Mouse (Mus musculus) CH12.LX (cell line): ENCODE results near the gene Eps15. TPM values are rescaled to one million over a fixed set of nuclear protein-coding genes. Genes with fewer than 3 reads are reported as not detected.

Experiments
- DNase-seq: peaks from one replicate; pipeline ENCODE4 v3.0.0-alpha.2; 2013; ENCODE audit errors: extremely low read depth
- H3K27ac ChIP-seq: 2 replicates; pipeline ENCODE4 v1.5.1; 2012; ENCODE audit warnings: low read depth, mild to moderate bottlenecking, control low read depth, moderate library complexity; ENCODE audit not compliant: insufficient read depth
- H3K27me3 ChIP-seq: replicated peaks from 2 replicates; pipeline ENCODE3; 2012; ENCODE audit warnings: inconsistent platforms
- H3K36me3 ChIP-seq, 2 experiments: replicated peaks in 1 of 2; 2 replicates each; pipeline versions ENCODE3 to v1.6.1; 2012; ENCODE audit warnings: inconsistent platforms in 1 of 2, low read length in 1 of 2, mild to moderate bottlenecking in 1 of 2, mixed read lengths in 1 of 2, moderate library complexity in 1 of 2; ENCODE audit not compliant: control insufficient read depth in 1 of 2, insufficient read depth in 1 of 2
- H3K4me1 ChIP-seq, 2 experiments: 2 replicates each; pipeline ENCODE4 v1.6.1; 2012; ENCODE audit warnings: inconsistent platforms in 1 of 2, moderate library complexity in 1 of 2; ENCODE audit not compliant: insufficient read depth in 2 of 2, control insufficient read depth in 1 of 2
- H3K4me2 ChIP-seq: 2 replicates; pipeline ENCODE4 v1.6.1; 2012; ENCODE audit warnings: low read depth, mild to moderate bottlenecking, control low read depth; ENCODE audit not compliant: poor library complexity, insufficient read depth, severe bottlenecking
- H3K4me3 ChIP-seq, 3 experiments: fragments of 150-350 bp in 1 of 3; sonication (generic) in 1 of 3; replicated peaks in 1 of 3; 2 replicates each; pipeline versions ENCODE3 to v1.5.1; 2011 to 2012; ENCODE audit warnings: low read depth in 2 of 3, low read length in 2 of 3, mild to moderate bottlenecking in 2 of 3, moderate library complexity in 2 of 3, control low read depth in 1 of 3, improper control_type of control experiment in 1 of 3, inconsistent platforms in 1 of 3, mixed read lengths in 1 of 3; ENCODE audit not compliant: poor library complexity in 1 of 3
- H3K79me2 ChIP-seq: replicated peaks from 2 replicates; pipeline ENCODE4 v1.6.1; 2012; ENCODE audit warnings: mild to moderate bottlenecking, moderate library complexity; ENCODE audit not compliant: control insufficient read depth, poor library complexity, insufficient read depth, severe bottlenecking; ENCODE audit errors: extremely low read depth
- H3K9ac ChIP-seq: 2 replicates; pipeline ENCODE4 v1.6.1; 2012; ENCODE audit warnings: low read depth, mild to moderate bottlenecking, control low read depth, moderate library complexity; ENCODE audit not compliant: insufficient read depth
- H3K9me3 ChIP-seq: replicated peaks from 2 replicates; pipeline ENCODE3; 2012; ENCODE audit warnings: low read length, inconsistent platforms, mixed read lengths
- BHLHE40 ChIP-seq: IDR thresholded peaks from 2 replicates; pipeline ENCODE4 v1.6.1; 2011; ENCODE audit warnings: mild to moderate bottlenecking, low read depth, low read length, improper control_type of control experiment
- CHD1 ChIP-seq: IDR thresholded peaks from 2 replicates; pipeline ENCODE4 v1.6.1; 2012; ENCODE audit warnings: low read depth, low read length, improper control_type of control experiment, inconsistent platforms
- CHD2 ChIP-seq: IDR thresholded peaks from 2 replicates; pipeline ENCODE4 v1.6.1; 2011; ENCODE audit warnings: low read length, improper control_type of control experiment
- CTCF ChIP-seq, 2 experiments: IDR thresholded peaks in 1 of 2; conservative IDR thresholded peaks in 1 of 2; 2 replicates each; pipeline ENCODE4 v1.5.1; 2011 to 2012; ENCODE audit warnings: low read depth in 2 of 2, low read length in 2 of 2, improper control_type of control experiment in 1 of 2, inconsistent platforms in 1 of 2, mild to moderate bottlenecking in 1 of 2, moderate library complexity in 1 of 2
- E2F4 ChIP-seq: IDR thresholded peaks from 2 replicates; pipeline ENCODE4 v1.6.1; 2011; ENCODE audit warnings: low read depth, low read length, improper control_type of control experiment; ENCODE audit not compliant: insufficient replicate concordance
- HCFC1 ChIP-seq: IDR thresholded peaks from 2 replicates; pipeline ENCODE4 v1.6.1; 2012; ENCODE audit warnings: low read depth, mild to moderate bottlenecking, inconsistent platforms, low read length, improper control_type of control experiment
- JUN ChIP-seq: IDR thresholded peaks from 2 replicates; pipeline ENCODE4 v1.6.1; 2011; ENCODE audit warnings: low read depth, mild to moderate bottlenecking, low read length, improper control_type of control experiment, moderate library complexity; ENCODE audit not compliant: insufficient read depth
- JUND ChIP-seq: conservative IDR thresholded peaks from 2 replicates; pipeline ENCODE4 v1.6.1; 2011; ENCODE audit warnings: low read depth, low read length, improper control_type of control experiment
- MAFK ChIP-seq: IDR thresholded peaks from 2 replicates; pipeline ENCODE4 v1.6.1; 2011; ENCODE audit warnings: low read length, improper control_type of control experiment; ENCODE audit not compliant: insufficient replicate concordance
- MEF2A ChIP-seq: IDR thresholded peaks from 2 replicates; pipeline ENCODE4 v1.6.1; 2014; ENCODE audit warnings: low read depth, mild to moderate bottlenecking, inconsistent platforms, low read length, improper control_type of control experiment, borderline replicate concordance
- MYC ChIP-seq: IDR thresholded peaks from 2 replicates; pipeline ENCODE4 v1.6.1; 2011; ENCODE audit warnings: low read depth, mild to moderate bottlenecking, improper control_type of control experiment, low read length
- NELFE ChIP-seq: IDR thresholded peaks from 2 replicates; pipeline ENCODE4 v1.6.1; 2011; ENCODE audit warnings: low read depth, low read length, improper control_type of control experiment
- POLR2AphosphoS2 ChIP-seq: IDR thresholded peaks from 2 replicates; pipeline ENCODE4 v1.6.1; 2011; ENCODE audit warnings: low read depth, low read length, improper control_type of control experiment
- RCOR1 ChIP-seq: conservative IDR thresholded peaks from 2 replicates; pipeline ENCODE4 v1.6.1; 2012; ENCODE audit warnings: low read depth, mild to moderate bottlenecking, inconsistent platforms, low read length, improper control_type of control experiment
- SIN3A ChIP-seq: IDR thresholded peaks from 2 replicates; pipeline ENCODE4 v1.6.1; 2012; ENCODE audit warnings: low read length, improper control_type of control experiment, inconsistent platforms
- SMC3 ChIP-seq: IDR thresholded peaks from 2 replicates; pipeline ENCODE4 v1.6.1; 2011; ENCODE audit warnings: low read depth, low read length, improper control_type of control experiment
- TBP ChIP-seq: conservative IDR thresholded peaks from 2 replicates; pipeline ENCODE4 v1.6.1; 2011; ENCODE audit warnings: low read depth, low read length, improper control_type of control experiment
- TCF12 ChIP-seq: IDR thresholded peaks from 2 replicates; pipeline ENCODE4 v1.6.1; 2014; ENCODE audit warnings: low read depth, mild to moderate bottlenecking, inconsistent platforms, low read length, improper control_type of control experiment
- UBTF ChIP-seq: IDR thresholded peaks from 2 replicates; pipeline ENCODE4 v1.6.1; 2012; ENCODE audit warnings: low read depth, mild to moderate bottlenecking, inconsistent platforms, low read length, improper control_type of control experiment, moderate library complexity
- USF2 ChIP-seq: conservative IDR thresholded peaks from 2 replicates; pipeline ENCODE4 v1.6.1; 2011; ENCODE audit warnings: low read depth, low read length, improper control_type of control experiment
- ZC3H11A ChIP-seq: IDR thresholded peaks from 2 replicates; pipeline ENCODE4 v1.6.1; 2012; ENCODE audit warnings: low read depth, mild to moderate bottlenecking, inconsistent platforms, low read length, improper control_type of control experiment
- ZMIZ1 ChIP-seq: IDR thresholded peaks from 2 replicates; pipeline ENCODE4 v1.6.1; 2012; ENCODE audit warnings: low read depth, mild to moderate bottlenecking, inconsistent platforms, low read length, improper control_type of control experiment
- dilution Hi-C: fragments of 300-500 bp; cut with MboI; formaldehyde crosslinking; loops from 2 replicates; pipeline ENCODE4 v1.14.3; 2020; ENCODE audit warnings: low sequenced_read_pairs; ENCODE audit not compliant: extremely low pct_unique_long_range_greater_than_20kb, extremely low pct_ligation_motif_present
- in situ Hi-C: fragments of 300-500 bp; cut with MboI; formaldehyde crosslinking; loops from 3 replicates; pipeline ENCODE4 v1.14.3; 2019; ENCODE audit warnings: low sequenced_read_pairs, low pct_ligation_motif_present, low pct_unique_long_range_greater_than_20kb, mixed read lengths
- polyA plus RNA-seq: library from polyadenylated mRNA; unstranded; fragments of >175 nt; gene quantifications from 2 replicates; pipeline ENCODE4 v1.2.1, GENCODE M21; 2012; ENCODE audit warnings: low read depth; ENCODE audit not compliant: insufficient read length
- total RNA-seq, 2 experiments: library from RNA; depleted of rRNA; stranded (reverse); fragments of 300-350 nt in 1 of 2; fragments of >200 nt in 1 of 2; gene quantifications; 2 replicates each; pipeline ENCODE4 v1.2.3; 2012 to 2014

Eps15 gene
- total and polyA plus RNA-seq, 3 experiments, result 23.4 to 60.4 (median 39.6) TPM

DNA sequence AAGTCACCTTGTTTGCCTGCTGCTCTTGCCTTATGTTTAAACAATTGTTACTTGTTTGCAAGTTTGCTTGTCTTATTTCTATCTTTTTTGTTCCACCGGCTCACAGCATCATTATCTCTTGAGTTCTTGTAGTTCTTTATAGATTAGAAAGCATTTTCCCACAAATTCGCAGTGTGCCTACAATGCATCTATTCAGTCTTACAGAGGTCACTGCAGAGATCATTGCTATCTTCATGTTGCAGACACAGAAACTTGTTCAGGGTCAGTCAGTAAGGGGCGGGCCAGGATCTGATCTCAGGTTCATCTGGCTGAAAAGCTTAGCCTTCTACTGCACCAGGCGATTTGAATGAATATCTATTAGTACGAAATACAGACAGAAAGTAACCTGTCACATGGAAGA lies 25.6 kb upstream of the Eps15 start:
- TF ChIP-seq CHD2 (no peak), E2F4 (no peak), HCFC1 (no peak), ZC3H11A (no peak), MYC (no peak), USF2 (no peak), CHD1 (no peak), SIN3A (no peak), POLR2AphosphoS2 (no peak), BHLHE40 (no peak), TCF12 (no peak), JUND (no peak), UBTF (no peak), NELFE (no peak), TBP (no peak), JUN (no peak), MAFK (no peak), ZMIZ1 (no peak), MEF2A (no peak), CTCF (conservative IDR thresholded peaks at IDR 0.05 in 1 of 2, IDR thresholded peaks at IDR 0.05 in 1 of 2; ENCODE audit: low read depth in 2 of 2, low read length in 2 of 2) (no peak)
- TF ChIP-seq, all 38 proteins: peak for 0
- Histone ChIP-seq H3K27ac (no peak overlapping the region), H3K9me3 (no peaks in the 10 kb centered on the region), H3K79me2 (no peaks in the 10 kb centered on the region), H3K4me3 (no peak overlapping the region), H3K36me3 (no peaks in the 10 kb centered on the region), H3K4me2 (no peak overlapping the region), H3K9ac (no peak overlapping the region), H3K27me3 (no peaks in the 10 kb centered on the region), H3K4me1 (peaks cover 0 to 12% of the 10 kb centered on the region in 2 experiments; a peak in 2 of 4 replicates)
- DNase-seq, result no peak
- dilution Hi-C loops (no loop called here), in situ Hi-C loops (no loop called here)

GRCm38 (mm10) chr4:109255321-109255720 lies 24.7 kb upstream of the Eps15 start:
- H3K27me3 ChIP-seq, result no peaks in the 10 kb centered on the region
- no peak overlapping the region for H3K4me3 ChIP-seq
- no peaks in the 10 kb centered on the region for H3K79me2 ChIP-seq
- dilution Hi-C loops (no loop called here), in situ Hi-C loops (no loop called here)
- H3K9me3 ChIP-seq, result no peaks in the 10 kb centered on the region
- DNase-seq, result no peak
- H3K9ac ChIP-seq, result no peak overlapping the region
- no peak for TF ChIP-seq SIN3A
- no peak for TF ChIP-seq CTCF (conservative IDR thresholded peaks at IDR 0.05 in 1 of 2, IDR thresholded peaks at IDR 0.05 in 1 of 2; ENCODE audit: low read depth in 2 of 2, low read length in 2 of 2)
- no peak for TF ChIP-seq RCOR1
- TF ChIP-seq CHD1, result no peak
- no peak for TF ChIP-seq TBP
- TF ChIP-seq SMC3, result no peak
- no peak overlapping the region for H3K4me2 ChIP-seq
- peaks cover 0 to 12% of the 10 kb centered on the region in 2 experiments; a peak in 2 of 4 replicates for H3K4me1 ChIP-seq
- no peak overlapping the region for H3K27ac ChIP-seq
- H3K36me3 ChIP-seq, result no peaks in the 10 kb centered on the region
